Mouse (Mus musculus): ENCODE results near the gene Fer1l4. TPM values are rescaled to one million over a fixed set of nuclear protein-coding genes. Genes with fewer than 3 reads are reported as not detected.

Gene Fer1l4
- polyA plus RNA-seq, 1 experiment = not detected

- Histone ChIP-seq H3K27me3 (ENCODE audit: control insufficient read depth, insufficient read depth, insufficient read length) (no peaks in the 10 kb centered on the region), H3K4me3 (ENCODE audit: insufficient read depth, poor library complexity, severe bottlenecking) (peak within 1 kb of the TSS; percentile 85), H3K36me3 (ENCODE audit: control insufficient read depth, insufficient read depth) (peaks cover 30% of the 10 kb centered on the region), H3ac (ENCODE audit: control insufficient read depth, insufficient read length, low read depth) (peak within 1 kb of the TSS; percentile 79), H3K79me2 (ENCODE audit: control insufficient read depth, insufficient read depth) (peaks cover 14% of the 10 kb centered on the region), H3K79me3 (ENCODE audit: low read depth) (peaks cover 8% of the 10 kb centered on the region)
- TF ChIP-seq MYOD1 (IDR thresholded peaks at IDR 0.05; ENCODE audit: control insufficient read depth, insufficient read length, low read depth) = peak; percentile 3
- TF ChIP-seq FOSL1 (IDR thresholded peaks at IDR 0.05; ENCODE audit: insufficient read depth, low read length, poor library complexity, severe bottlenecking) = no peak
- peak; percentile 64 for TF ChIP-seq MAX (IDR thresholded peaks at IDR 0.05)
Measured at GRCm38 (mm10) chr2:156007888-156008532, 44.7 kb downstream of the Fer1l4 start, which contains the start of the genes 6430550D23Rik and Ergic3. Gene 6430550D23Rik (minus strand): TSS chr2:156007977. Gene Ergic3 (plus strand): TSS chr2:156008045.

- Histone ChIP-seq H3K79me2 (ENCODE audit: control insufficient read depth, insufficient read depth) (peaks cover 14% of the 10 kb centered on the region), H3K4me3 (ENCODE audit: insufficient read depth, poor library complexity, severe bottlenecking) (no peak overlapping the region), H3K36me3 (ENCODE audit: control insufficient read depth, insufficient read depth) (peaks cover 33% of the 10 kb centered on the region), H3K27me3 (ENCODE audit: control insufficient read depth, insufficient read depth, insufficient read length) (no peaks in the 10 kb centered on the region), H3ac (ENCODE audit: control insufficient read depth, insufficient read length, low read depth) (no peak overlapping the region), H3K79me3 (ENCODE audit: low read depth) (peaks cover 8% of the 10 kb centered on the region)
- no peak for TF ChIP-seq CEBPB (IDR thresholded peaks at IDR 0.05; ENCODE audit: low read depth)
- no peak for TF ChIP-seq MYOG (IDR thresholded peaks at IDR 0.05; ENCODE audit: control insufficient read depth, extremely low read depth, insufficient read length)
- no peak for TF ChIP-seq MAX (IDR thresholded peaks at IDR 0.05)
- no peak for TF ChIP-seq FOSL1 (IDR thresholded peaks at IDR 0.05; ENCODE audit: insufficient read depth, low read length, poor library complexity, severe bottlenecking)
- no peak for TF ChIP-seq CTCF (IDR thresholded peaks at IDR 0.05; ENCODE audit: control insufficient read depth, insufficient read depth, insufficient read length)
- TF ChIP-seq MYOD1 (IDR thresholded peaks at IDR 0.05; ENCODE audit: control insufficient read depth, insufficient read length, low read depth) = no peak
- no peak for TF ChIP-seq USF1 (IDR thresholded peaks at IDR 0.05; ENCODE audit: low read depth)
Measured at GRCm38 (mm10) chr2:156005393-156005792, 47.4 kb downstream of the Fer1l4 start.

- Histone ChIP-seq H3K79me3 (ENCODE audit: low read depth) (no peaks in the 10 kb centered on the region), H3ac (ENCODE audit: control insufficient read depth, insufficient read length, low read depth) (no peak overlapping the region), H3K27me3 (ENCODE audit: control insufficient read depth, insufficient read depth, insufficient read length) (no peaks in the 10 kb centered on the region), H3K36me3 (ENCODE audit: control insufficient read depth, insufficient read depth) (peaks cover 89% of the 10 kb centered on the region), H3K79me2 (ENCODE audit: control insufficient read depth, insufficient read depth) (no peaks in the 10 kb centered on the region), H3K4me3 (ENCODE audit: insufficient read depth, poor library complexity, severe bottlenecking) (no peak overlapping the region)
- no peak for TF ChIP-seq CEBPB (IDR thresholded peaks at IDR 0.05; ENCODE audit: low read depth)
- no peak for TF ChIP-seq CTCF (IDR thresholded peaks at IDR 0.05; ENCODE audit: control insufficient read depth, insufficient read depth, insufficient read length)
- TF ChIP-seq MYOD1 (IDR thresholded peaks at IDR 0.05; ENCODE audit: control insufficient read depth, insufficient read length, low read depth) = no peak
- no peak for TF ChIP-seq MYOG (IDR thresholded peaks at IDR 0.05; ENCODE audit: control insufficient read depth, extremely low read depth, insufficient read length)
- TF ChIP-seq MAX (IDR thresholded peaks at IDR 0.05) = no peak
- TF ChIP-seq USF1 (IDR thresholded peaks at IDR 0.05; ENCODE audit: low read depth) = no peak
- no peak for TF ChIP-seq FOSL1 (IDR thresholded peaks at IDR 0.05; ENCODE audit: insufficient read depth, low read length, poor library complexity, severe bottlenecking)
Measured at GRCm38 (mm10) chr2:155991863-155992321, 60.9 kb downstream of the Fer1l4 start.

GRCm38 (mm10) chr2:155991151-155991550, 61.6 kb downstream of the Fer1l4 start:
- peaks cover 89% of the 10 kb centered on the region for H3K36me3 ChIP-seq (ENCODE audit: control insufficient read depth, insufficient read depth)
- H3K4me3 ChIP-seq (ENCODE audit: insufficient read depth, poor library complexity, severe bottlenecking) = no peak overlapping the region
- no peak for TF ChIP-seq USF1 (IDR thresholded peaks at IDR 0.05; ENCODE audit: low read depth)
- no peak for TF ChIP-seq MYOG (IDR thresholded peaks at IDR 0.05; ENCODE audit: control insufficient read depth, extremely low read depth, insufficient read length)
- TF ChIP-seq MYOD1 (IDR thresholded peaks at IDR 0.05; ENCODE audit: control insufficient read depth, insufficient read length, low read depth) = no peak
- TF ChIP-seq CEBPB (IDR thresholded peaks at IDR 0.05; ENCODE audit: low read depth) = no peak
- no peak for TF ChIP-seq MAX (IDR thresholded peaks at IDR 0.05)
- no peak for TF ChIP-seq FOSL1 (IDR thresholded peaks at IDR 0.05; ENCODE audit: insufficient read depth, low read length, poor library complexity, severe bottlenecking)
- no peaks in the 10 kb centered on the region for H3K27me3 ChIP-seq (ENCODE audit: control insufficient read depth, insufficient read depth, insufficient read length)
- H3K79me3 ChIP-seq (ENCODE audit: low read depth) = no peaks in the 10 kb centered on the region
- H3K79me2 ChIP-seq (ENCODE audit: control insufficient read depth, insufficient read depth) = no peaks in the 10 kb centered on the region
- no peak overlapping the region for H3ac ChIP-seq (ENCODE audit: control insufficient read depth, insufficient read length, low read depth)

GRCm38 (mm10) chr2:155989085-155989484, 63.7 kb downstream of the Fer1l4 start:
- no peak overlapping the region for H3K4me3 ChIP-seq (ENCODE audit: insufficient read depth, poor library complexity, severe bottlenecking)
- H3ac ChIP-seq (ENCODE audit: control insufficient read depth, insufficient read length, low read depth) = no peak overlapping the region
- H3K79me3 ChIP-seq (ENCODE audit: low read depth) = no peaks in the 10 kb centered on the region
- TF ChIP-seq FOSL1 (IDR thresholded peaks at IDR 0.05; ENCODE audit: insufficient read depth, low read length, poor library complexity, severe bottlenecking) = no peak
- no peak for TF ChIP-seq MYOG (IDR thresholded peaks at IDR 0.05; ENCODE audit: control insufficient read depth, extremely low read depth, insufficient read length)
- no peak for TF ChIP-seq MYOD1 (IDR thresholded peaks at IDR 0.05; ENCODE audit: control insufficient read depth, insufficient read length, low read depth)
- no peak for TF ChIP-seq MAX (IDR thresholded peaks at IDR 0.05)
- no peak for TF ChIP-seq CTCF (IDR thresholded peaks at IDR 0.05; ENCODE audit: control insufficient read depth, insufficient read depth, insufficient read length)
- TF ChIP-seq CEBPB (IDR thresholded peaks at IDR 0.05; ENCODE audit: low read depth) = no peak
- no peak for TF ChIP-seq USF1 (IDR thresholded peaks at IDR 0.05; ENCODE audit: low read depth)
- peaks cover 93% of the 10 kb centered on the region for H3K36me3 ChIP-seq (ENCODE audit: control insufficient read depth, insufficient read depth)
- no peaks in the 10 kb centered on the region for H3K27me3 ChIP-seq (ENCODE audit: control insufficient read depth, insufficient read depth, insufficient read length)
- H3K79me2 ChIP-seq (ENCODE audit: control insufficient read depth, insufficient read depth) = no peaks in the 10 kb centered on the region

Data from C2C12 (cell line).